Comparison of ENCODE assay signal across 23 mouse cellular contexts in genomic region chr12:52704810-52705209, GRCm38 (mm10). TPM values are rescaled to one million over a fixed set of nuclear protein-coding genes. Genes with fewer than 3 reads are reported as not detected.
"Had no signal": no experiment of that assay in that cellular context is flagged by ENCODE, and none has a peak within 500 bp of the region (broad histone marks: within the 10 kb centered on the region; RNA-seq: fewer than 3 reads in every experiment).

No protein-coding gene starts in this region.

- H3K36me3 ChIP-seq: limb, embryonic 12.5 days; limb, embryonic 15.5 days had no signal

- DNase-seq: kidney, adult 18-20 months; kidney, adult 9 months; kidney, postnatal 14 days; kidney, postnatal 4 days; left cerebral cortex, postnatal 4 days; liver, postnatal 0 days; lung, embryonic 14.5 days; right cerebral cortex, adult 18-20 months; right cerebral cortex, postnatal 14 days; right cerebral cortex, postnatal 4 days; thymus, adult 2 months; thymus, postnatal 36 days had no signal

- ATAC-seq: liver, postnatal 0 days; lung, postnatal 0 days; midbrain, embryonic 16.5 days had no signal

- H3K27me3 ChIP-seq: limb, embryonic 12.5 days; limb, embryonic 15.5 days; midbrain, embryonic 12.5 days; neural tube, embryonic 12.5 days had no signal

- H3K4me3 ChIP-seq: limb, embryonic 12.5 days; limb, embryonic 15.5 days; midbrain, embryonic 12.5 days; neural tube, embryonic 12.5 days had no signal

- H3K4me2 ChIP-seq: limb, embryonic 12.5 days; limb, embryonic 15.5 days; liver, embryonic 11.5 days; lung, embryonic 14.5 days; midbrain, embryonic 12.5 days had no signal

- H3K27ac ChIP-seq: limb, embryonic 12.5 days; limb, embryonic 15.5 days; liver, embryonic 14.5 days; macrophage; midbrain, embryonic 12.5 days; neural tube, embryonic 12.5 days; stomach, postnatal 0 days had no signal

- H3K9ac ChIP-seq: limb, embryonic 12.5 days; limb, embryonic 15.5 days; liver, embryonic 14.5 days; liver, postnatal 0 days; lung, embryonic 14.5 days; midbrain, embryonic 12.5 days; neural tube, embryonic 12.5 days had no signal

- H3K9me3 ChIP-seq: limb, embryonic 12.5 days; limb, embryonic 15.5 days; midbrain, embryonic 12.5 days; neural tube, embryonic 12.5 days had no signal

RNA-seq across cellular contexts. Expression of gene Akap6, which starts 5.6 kb away (rescaled TPM):
- total RNA-seq: megakaryocyte, adult 5-6 weeks had no signal
